Mouse (Mus musculus) testis, postnatal 14 days (tissue): ENCODE measurements around the gene Cnot8.

ENCODE experiments used
- DNase-seq: peaks from one replicate; pipeline ENCODE4 v3.0.0; 2021; ENCODE audit warnings: low spot score

Cnot8 gene

GRCm38 (mm10) chr11:58104351-58104791 is 418 bp downstream of the Cnot8 start:
- no peak for DNase-seq

DNA sequence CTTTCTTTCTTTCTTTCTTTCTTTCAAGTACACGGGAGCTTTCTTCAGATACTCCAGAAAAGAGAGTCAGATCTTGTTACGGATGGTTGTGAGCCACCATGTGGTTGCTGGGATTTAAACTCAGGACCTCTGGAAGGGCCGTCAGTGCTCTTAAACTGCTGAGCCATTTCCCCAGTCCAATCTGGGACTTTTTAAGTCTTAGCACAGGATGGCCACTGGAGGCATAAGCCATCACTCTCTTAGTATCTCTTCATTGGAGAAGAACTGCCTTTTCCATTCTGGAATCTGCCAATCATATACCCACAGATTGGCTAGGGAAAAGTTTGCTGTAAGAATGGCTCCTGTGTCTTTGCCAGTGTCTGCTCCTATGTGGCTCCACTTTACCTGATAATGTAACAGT is 3.1 kb downstream of the Cnot8 start:
- DNase-seq: no peak

- DNase-seq: no peak
Observed at GRCm38 (mm10) chr11:58107664-58108337, 3.8 kb downstream of the Cnot8 start.

GRCm38 (mm10) chr11:58116560-58116959 is 12.6 kb downstream of the Cnot8 start:
- DNase-seq: no peak

- no peak for DNase-seq
Observed at GRCm38 (mm10) chr11:58117044-58117652, 13.2 kb downstream of the Cnot8 start.

DNA sequence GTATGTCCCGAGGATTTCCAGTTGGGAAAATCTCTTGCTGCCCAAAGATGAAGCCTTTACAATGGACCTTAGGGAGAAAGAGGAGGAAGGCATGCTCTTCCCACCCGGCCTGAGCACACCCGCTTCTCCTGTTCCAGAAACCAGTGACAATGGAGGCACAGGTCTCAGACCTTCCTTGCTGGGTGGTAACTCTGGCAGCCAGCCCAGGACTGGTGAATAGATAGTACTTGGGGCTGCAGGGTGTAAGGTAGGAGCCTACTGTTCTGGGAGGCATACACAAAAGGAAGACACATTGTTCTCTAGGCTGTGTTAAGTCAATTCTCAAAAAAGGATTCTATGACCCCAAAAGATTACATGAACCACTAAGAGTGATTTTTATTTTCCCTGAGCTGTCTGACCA is 16.7 kb downstream of the Cnot8 start:
- DNase-seq: no peak

DNA sequence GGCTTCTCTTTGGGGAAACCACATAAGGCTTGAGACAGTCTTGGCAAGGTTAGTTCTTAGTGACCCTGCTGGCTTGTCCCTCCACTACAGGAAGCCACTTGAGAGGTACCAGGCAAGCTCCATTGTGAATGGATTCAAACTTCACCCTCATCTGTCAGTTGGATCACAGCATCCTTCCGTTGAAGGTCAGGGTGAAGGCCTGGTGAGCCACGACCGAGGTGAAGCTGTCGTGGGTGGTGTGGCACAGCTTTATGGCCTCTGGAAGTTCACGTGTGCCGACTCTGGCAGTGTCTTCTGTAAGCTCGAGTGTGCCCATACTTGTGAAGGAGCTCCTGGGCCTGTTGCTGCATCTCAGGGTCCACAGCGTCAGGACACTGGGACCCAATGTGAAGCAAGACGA is 17.4 kb downstream of the Cnot8 start:
- no peak for DNase-seq

DNA sequence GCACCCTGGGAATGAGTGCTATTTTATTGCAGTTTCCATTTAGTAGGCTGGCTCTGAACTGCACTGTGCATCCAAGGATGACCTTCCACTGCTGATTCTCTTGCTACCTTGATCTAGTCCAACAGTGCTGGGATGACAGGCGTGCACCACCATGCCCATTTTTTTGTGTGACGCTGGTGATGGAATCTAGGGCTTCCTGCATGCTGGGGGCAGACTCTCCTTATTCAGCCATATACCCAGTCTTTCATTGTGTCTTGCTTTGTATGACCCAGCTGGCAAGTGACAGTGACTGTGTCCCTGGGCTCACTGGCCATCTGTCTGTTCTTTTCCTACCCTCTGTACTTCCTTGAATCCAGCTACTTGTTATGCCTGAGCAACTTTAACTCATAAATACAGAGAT is 19.8 kb downstream of the Cnot8 start:
- DNase-seq: no peak

DNA sequence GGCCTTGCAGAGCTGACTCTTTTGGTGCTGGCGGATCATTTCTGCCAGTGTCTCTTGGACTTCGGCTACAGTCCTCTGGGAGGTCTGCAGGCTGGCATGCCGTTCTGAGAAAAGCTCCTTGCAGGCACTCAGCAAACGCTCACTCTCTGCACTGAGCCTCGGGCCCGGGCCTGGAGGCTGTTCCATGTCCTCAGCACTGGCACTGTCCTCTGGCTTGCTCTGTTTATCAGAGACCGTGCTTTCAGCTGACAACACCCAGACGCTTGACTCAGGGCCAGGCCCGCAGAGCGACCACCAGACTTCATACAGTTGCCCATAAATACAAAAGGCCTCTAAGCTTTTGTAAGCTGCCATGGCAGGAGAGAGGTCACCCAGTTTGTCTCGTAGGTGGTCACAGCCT is 21.1 kb downstream of the Cnot8 start:
- no peak for DNase-seq

DNA sequence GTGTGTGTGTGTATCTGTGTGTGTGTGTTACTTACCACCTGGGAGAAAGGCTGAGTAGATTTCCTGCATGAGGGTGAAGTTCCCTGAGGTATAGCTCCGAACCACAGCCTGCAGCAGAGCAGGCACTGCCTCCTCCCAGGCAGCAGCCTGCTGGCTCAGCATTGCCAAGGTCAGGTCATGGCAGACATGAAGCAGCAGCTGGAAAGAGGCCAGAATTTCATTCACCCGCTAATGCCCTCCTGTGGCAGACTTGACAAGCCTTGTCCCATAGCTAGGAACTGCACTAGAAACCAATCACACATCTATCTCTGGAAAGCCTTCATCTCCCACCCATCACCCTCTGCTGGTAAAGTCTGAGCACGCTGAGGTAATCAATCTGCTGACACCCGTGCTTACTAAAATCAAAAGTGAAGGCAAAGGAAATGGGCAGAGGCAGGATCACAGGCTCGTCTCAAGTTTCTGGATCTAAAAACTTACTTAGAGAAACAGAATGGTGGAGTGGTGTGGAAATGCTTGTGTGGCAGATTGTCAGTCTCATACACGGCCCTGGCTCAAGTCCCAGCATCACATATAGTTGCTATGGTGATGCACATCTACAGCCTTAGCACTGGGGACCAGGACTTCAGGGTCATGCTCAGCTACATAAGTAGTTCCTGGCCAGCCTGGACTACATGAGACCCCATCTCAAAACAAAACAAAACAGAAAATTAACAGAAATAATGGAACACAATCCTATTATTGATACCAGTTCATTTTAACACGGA is 22.6 kb downstream of the Cnot8 start:
- DNase-seq: peak; percentile 74

DNA sequence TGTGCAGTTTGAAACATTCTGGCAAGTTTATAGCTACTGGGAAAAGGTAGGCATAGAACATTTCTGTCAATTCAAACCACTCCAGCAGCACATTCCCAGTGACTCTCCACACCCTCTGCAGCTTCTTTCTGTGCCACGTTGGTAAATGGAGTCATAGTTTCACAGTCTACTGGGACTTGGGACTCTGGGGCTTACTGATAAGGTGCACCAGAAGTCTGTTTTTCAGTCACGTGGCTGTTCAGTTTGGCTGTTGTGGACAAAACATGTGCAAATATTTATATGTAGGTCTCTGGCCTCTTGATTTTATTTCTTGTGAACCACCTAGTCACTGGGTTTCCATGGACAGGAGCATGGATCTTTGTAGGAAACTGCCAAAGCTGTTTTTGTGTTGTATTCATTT is 23.6 kb downstream of the Cnot8 start:
- no peak for DNase-seq

- DNase-seq: no peak
Observed at GRCm38 (mm10) chr11:58129302-58129843, 25.4 kb downstream of the Cnot8 start.

- DNase-seq: no peak
Observed at GRCm38 (mm10) chr11:58132026-58132425, 28.1 kb downstream of the Cnot8 start.

GRCm38 (mm10) chr11:58134869-58135268 is 30.9 kb downstream of the Cnot8 start:
- DNase-seq: no peak

DNA sequence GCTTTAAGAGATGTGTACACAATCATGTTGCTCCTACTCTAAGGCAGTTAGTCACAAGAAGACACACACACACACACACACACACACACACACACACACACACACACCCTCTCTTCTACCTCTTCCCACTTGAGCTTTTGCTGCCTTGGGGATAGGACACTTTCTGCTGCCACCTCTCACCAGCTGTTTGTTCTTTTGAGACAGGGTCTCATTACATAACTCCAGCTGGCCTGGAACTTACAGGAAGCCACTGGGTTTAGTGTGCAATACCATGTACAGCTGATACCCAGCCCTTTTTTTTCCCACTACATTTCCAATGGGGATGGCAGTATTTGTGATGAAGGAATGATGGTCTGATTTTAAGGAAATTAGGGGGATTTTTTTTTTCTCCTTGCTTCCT is 31.3 kb downstream of the Cnot8 start:
- DNase-seq: no peak

DNA sequence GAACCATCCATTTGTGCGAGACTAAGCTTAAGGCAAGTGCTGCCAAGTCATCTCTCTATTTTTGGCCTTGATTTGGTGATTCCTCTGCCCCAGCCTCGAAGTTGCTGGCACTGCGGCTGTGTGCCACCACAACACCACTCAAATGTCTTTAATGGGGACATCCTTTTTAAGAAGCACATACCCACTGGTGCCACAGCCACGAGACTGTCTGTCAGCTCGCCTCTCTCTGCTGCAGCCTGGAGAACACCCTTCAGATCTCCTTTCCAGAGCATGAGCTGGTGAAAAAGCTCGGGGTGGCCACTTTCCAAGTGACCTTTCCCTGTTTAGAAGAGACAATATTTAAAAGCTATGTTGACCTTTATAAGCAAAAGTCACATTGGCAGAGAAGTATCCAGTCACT is 32.7 kb downstream of the Cnot8 start:
- DNase-seq: no peak

DNA sequence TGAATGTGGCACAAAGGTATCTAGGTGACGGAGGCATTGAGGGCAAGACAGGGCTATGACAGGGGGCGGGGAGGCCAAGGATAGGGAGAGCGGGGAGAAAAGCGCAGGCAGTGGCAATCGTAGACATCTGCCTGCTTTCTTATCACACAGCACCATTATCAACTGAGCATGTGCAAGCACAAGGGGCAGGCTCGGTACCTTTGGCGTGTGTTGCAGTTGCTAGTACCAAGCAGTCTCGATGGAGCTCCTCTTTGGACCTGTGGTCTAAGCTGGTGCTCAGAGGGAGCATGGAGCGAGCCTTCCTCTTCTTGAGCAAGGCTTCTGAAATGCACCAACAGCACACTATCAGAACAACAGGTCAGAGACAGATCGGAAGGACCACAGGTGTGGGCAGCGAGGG is 34.9 kb downstream of the Cnot8 start:
- DNase-seq: no peak

- DNase-seq: no peak
Observed at GRCm38 (mm10) chr11:58139466-58139865, 35.5 kb downstream of the Cnot8 start.

DNA sequence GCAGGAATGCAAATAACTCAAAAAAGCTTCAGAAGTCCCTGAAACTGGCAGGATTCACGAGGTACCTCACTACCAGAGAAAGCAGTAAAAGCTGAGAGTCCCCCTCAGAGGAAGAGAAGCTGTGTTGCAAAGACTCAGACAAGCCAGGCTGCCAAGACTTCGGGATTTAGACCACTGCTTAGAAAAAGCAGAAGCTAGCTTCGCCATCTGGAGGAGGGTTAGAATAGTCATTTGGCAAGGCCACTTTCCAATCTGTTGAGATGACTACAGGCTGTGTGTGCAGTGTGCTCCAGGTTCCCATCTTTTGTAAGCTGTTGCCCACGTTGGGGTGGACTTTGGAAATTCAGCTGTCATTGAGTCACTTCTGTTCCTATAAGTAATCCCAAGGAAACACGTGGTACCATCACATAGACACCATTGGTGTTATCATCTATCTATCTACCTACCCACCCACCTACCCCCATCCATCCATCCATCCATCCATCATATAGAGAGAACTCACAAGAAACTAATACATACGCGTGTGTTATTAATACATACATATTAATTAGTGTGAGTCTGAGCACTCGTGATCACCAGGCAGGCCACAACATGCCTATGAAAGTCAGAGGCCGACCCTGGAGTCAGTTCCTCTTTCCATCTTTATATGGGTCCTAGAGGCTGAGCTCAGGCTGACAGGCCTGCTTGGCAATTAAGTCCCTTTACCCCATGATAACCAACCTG is 39.9 kb downstream of the Cnot8 start:
- DNase-seq: no peak

DNA sequence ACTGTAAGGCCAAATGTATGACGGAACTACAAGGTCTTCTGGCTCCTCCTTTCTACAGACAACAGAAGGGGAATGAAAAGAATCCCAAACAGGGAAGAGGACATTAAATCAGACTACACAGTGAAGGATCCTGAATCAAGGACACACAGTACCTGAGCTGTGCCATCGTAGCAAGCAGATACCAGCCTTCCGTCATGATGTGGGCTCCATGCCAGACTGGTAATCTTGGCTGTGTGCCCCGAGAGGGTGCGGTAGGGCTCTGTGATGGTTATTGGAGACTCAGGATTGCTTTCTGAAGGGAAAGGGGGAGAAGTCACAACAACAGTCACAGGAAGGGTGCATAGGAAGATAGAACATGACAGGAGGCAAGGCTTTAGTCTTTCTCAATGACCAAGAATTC is 42.3 kb downstream of the Cnot8 start:
- no peak for DNase-seq

DNA sequence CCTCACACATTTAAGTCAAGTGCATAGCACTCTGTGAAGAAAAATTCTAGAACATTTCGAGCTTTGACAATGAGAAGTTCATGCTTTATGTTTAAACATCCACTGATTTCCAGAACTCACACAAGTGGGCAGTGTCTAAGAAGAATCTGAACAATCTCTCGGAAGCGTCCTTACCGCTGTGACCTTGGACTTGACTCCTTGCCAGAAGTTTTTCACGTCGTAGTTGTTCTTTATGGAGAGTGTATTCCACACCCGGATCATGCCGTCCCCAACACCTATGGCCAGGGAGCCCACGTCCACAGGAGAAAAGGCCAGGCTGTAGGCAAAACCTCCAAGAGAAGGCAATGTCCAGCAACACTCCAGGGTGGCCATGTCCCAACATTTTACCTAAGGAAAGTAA is 51.5 kb downstream of the Cnot8 start:
- DNase-seq: no peak

GRCm38 (mm10) chr11:58156871-58157270 is 52.9 kb downstream of the Cnot8 start:
- no peak for DNase-seq
